Mouse (Mus musculus) large intestine, adult 2 months (tissue): ENCODE measurements at regions not wholly inside any gene's neighbourhood (a gene's known extent, or its start where the extent isn't known, plus 50 kb on each side); places are given as distances from the start of the nearest gene placed in this dataset.

Experiments used
- DNase-seq: peaks from one replicate; pipeline ENCODE4 v3.0.0-alpha.2; 2012; ENCODE audit warnings: low read depth, low spot score
- WGBS: fragments of 180-500 bp; shearing (Covaris S2); methylation state at CpG from one replicate; pipeline ENCODE4 v1.1.7; 2018; 5-methylcytosine and 5-hydroxymethylcytosine counted together

DNA sequence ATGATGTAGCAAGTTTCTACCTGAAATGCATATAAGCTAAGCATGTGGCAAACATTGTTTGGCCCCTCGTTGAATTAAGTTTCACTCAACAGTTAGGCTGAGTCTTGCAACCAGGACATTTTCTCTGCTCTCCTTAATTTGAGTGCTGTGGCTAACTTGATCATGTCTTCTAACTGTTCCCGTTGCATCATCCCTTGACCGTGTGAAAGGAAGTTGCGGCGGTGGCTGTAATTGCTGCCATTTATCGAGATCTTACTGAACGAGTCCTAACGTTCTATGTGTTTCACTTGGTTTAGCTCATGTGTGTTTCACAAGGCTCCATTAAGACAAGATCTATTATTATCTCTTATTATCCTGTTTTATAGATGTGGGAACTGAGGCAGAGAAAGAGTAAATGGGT is 144.8 kb downstream of the Btg1 start:
- 92% methylated on average over 8 of the region's 8 CpGs for WGBS
- no peak for DNase-seq

DNA sequence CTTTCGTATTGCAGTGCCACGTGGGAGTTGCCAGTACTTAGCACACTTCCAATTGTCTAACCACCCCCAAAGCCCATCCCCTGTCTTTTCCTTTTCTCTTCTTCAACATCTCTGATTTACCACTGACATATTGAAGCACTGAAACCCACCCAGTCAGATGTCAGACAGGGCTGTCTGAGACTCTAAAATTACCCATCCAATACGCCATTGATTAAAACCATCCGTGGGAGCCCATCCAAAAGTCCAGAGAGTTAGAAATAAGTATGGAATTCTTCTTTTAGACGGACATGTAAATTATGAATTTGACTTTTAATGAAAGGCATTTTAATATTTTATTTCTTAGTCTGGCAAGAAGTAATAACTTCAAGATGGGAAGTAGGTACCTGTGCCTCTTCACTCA is 148.8 kb downstream of the Btg1 start:
- DNase-seq: no peak
- 96% methylated on average over 5 of the region's 5 CpGs for WGBS

DNA sequence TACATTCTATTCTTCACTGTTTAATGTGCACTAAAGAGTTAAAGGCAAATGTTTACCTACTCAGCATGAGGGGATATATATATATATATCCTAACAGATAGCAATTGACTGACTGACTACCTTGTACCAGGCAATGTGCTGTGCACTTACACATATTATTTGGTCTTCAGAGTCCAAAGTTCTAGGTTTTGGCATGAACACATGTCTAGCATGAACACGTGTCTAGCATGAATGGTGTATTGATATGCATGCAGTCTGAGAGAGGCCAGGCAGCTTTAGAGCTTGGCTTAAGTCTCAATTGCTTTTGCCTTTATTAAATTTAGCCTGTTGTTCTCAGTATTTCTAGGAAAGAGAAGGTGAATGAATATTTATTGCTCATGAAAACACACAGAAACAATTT is 161.4 kb downstream of the Btg1 start:
- DNase-seq: no peak
- WGBS: 45% methylated on average over 1 of the region's 1 CpGs

DNA sequence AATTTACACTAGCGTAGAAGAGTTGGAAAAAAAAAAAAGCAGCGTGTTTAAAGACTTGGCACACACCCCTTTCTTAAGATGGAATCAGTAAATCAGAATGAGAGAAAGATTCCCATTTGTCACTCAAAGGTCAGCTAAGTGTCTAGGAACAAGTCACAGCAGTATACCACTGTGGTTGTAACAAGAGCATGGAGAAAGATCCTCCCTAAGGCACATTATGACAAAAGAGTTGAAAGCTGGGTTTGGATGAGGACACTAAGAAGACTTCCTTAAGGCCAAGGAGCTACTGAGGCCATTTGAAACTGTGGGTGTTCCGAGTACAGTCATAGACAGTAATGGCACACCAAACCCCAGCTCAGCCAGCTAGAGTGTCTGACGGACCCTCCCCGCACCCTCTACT is 167.2 kb downstream of the Btg1 start:
- no peak for DNase-seq
- 68% methylated on average over 5 of the region's 5 CpGs for WGBS

DNA sequence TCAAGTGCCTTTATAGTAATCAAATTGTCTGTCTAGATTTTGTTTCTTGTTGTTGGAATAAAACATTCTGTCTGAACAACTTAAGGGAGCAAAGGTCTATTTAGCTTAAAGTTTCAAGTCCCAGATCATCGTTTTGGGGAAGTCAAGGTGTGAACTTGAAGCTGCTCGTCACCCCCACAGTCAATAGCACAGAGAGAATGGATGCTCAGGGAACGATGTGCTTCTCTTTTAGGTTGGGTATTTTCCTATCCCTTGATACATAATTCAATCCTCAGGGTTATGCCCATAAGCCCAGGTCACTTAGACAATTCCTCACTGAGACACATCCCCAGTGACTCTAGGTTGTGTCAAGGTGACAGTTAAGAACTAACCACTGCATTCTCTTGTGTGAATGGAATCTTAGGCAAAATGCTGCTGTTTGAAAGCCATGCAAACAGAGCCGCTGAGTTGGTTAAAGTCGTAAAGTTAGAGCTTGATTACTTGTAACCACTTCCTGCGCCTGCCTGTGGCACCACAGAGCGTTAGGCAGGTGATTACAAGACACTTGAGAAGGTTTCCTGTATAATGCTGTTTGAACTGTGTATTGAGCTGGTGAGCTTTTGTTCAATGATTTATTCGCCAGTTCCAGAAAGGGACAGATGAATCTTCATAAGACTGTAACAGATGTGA is 170.2 kb downstream of the Btg1 start:
- WGBS: 34% methylated on average over 8 of the region's 8 CpGs
- no peak for DNase-seq

DNA sequence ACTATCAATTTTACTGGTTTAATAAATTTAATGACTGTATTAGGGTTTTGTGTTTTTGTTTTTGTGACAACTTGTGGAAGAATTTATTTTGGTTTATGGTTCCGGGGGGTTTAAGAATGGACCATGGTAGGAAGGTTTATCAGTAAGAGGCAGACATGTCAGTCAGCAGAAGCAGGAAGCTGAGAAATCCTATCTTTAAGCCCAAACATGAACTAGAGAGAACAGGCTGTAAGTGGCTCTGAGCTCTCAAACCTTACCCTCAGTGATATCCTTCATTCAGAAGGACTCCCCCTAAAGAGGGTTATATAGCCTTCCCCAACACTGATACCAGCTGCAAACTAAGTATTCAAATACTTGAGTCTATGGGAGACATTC is 170.8 kb downstream of the Btg1 start:
- DNase-seq: no peak
- WGBS: 56% methylated on average over 1 of the region's 1 CpGs

DNA sequence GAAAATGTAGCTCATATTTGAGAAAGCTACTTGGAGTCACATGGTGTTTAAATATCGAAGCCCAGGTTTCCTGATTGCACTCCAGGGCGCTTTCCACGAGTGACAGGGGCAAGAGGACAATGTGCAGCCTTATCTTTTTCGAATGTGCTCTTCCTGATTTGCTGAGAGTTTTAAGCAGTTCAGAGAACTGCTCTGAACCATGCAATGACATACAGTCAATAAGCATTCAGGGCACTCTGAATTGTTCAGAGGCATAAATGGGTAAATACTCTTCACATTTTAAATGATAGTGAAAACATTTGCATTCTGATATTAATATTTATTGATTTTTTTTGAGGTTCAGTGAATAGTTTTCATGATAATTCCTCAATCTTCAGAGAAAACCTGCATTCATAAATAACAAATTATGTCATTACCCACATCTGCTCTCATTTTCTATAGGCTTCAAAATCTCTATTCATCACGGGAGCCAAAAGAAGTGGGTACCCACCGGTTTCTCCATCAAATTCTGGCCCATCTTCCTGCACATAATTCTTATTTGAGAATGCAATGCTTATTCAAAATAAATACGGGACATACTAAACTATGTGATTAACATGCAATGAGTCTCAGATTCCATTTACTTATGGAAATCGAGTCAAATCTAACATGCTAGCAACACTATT is 171.7 kb downstream of the Btg1 start:
- WGBS: 68% methylated on average over 8 of the region's 8 CpGs
- no peak for DNase-seq

DNA sequence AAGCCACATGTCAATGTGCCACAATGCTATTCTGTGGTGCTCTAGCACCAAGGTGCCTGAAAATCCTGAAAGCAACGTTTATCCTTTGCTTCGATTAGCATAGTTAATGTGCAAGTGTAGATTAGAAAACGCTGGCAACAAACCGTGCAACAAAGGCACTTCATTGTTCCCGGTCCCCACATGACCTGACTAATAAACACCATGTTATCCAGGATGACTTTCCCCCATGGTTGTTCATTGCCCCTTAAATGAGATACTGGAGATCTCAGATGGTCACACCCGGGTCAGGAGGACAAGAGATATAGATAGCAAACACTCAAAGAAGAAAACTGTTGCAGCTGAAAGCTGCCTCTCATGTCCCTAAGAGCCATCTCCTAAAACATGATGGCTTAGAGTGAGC is 180.3 kb downstream of the Btg1 start:
- no peak for DNase-seq
- 45% methylated on average over 6 of the region's 6 CpGs for WGBS

DNA sequence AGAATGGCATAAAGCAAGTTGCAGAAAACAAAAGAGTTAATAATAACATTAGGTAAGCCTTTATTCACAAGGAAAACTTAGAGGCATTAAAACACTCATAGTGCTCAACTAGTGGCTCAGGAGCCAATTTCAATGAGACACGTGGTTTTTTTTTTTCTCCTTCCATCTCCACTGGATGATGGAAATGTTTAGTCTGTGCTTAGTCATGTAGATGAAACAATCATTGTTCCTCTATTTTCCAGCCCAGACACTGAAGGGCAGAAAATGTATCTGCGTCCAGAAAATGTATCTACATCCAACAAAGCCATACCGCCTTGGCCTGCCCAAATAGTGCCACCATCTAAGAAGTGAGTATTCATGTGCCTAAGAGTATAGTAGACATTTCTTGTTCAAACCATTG is 184.0 kb downstream of the Btg1 start:
- DNase-seq: no peak
- WGBS: 90% methylated on average over 3 of the region's 3 CpGs

DNA sequence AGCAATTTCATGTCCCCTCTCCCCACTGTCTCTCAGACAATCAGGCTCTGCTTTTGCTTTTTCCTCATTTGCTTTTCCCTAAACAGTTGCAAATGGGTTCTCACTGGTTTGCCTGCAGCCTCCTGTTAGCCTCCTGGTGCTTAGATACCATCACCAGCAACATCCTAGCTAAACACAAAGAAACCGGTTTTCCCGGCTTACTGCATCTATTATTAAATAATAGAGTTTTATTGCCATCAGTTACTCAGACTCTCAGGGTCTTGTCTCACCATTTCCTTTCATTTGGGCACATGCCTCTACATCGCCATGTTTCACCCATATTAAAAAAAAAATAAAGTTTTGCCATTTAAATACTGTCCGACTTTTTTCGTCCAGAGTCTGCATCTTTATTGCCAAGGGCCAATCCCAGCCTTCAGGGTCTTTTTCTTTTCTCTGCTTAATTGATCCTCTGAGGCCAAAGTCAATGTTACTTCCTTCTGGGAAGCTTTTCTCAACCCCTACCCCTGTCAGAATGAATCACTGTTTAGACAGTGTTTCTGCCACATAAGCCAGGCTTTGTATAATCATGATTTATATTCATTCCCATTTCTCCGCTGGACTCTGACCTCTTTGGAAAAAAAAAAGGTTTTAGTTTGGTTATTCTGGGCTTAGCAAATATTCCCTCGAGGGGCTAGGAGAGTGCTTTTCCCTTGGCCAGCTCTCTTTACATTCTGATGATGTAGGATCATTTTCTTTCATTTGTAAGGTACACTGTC is 187.4 kb downstream of the Btg1 start:
- 30% methylated on average over 7 of the region's 7 CpGs for whole genome bisulfite sequencing
- DNase-seq: no peak

DNA sequence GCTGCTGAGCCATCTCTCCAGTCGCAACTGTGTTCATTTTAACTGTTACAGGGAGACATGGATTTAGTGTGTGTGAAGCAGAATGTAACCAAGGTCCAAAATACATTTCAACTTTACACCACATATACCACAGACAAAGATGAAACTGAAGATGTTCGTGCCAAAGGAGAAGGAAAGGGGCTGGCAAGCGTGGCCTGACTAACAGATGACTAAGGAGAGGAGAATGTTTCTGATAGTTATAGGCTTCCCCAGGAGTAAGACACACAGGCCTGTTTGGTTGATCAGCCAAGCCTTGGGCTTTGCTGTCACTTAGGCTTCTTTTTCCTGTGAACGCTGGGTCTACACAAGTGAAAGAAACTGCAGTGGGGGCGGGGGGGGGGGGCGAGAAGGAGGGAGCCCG is 189.8 kb downstream of the Btg1 start:
- WGBS: 76% methylated on average over 6 of the region's 7 CpGs
- DNase-seq: no peak

DNA sequence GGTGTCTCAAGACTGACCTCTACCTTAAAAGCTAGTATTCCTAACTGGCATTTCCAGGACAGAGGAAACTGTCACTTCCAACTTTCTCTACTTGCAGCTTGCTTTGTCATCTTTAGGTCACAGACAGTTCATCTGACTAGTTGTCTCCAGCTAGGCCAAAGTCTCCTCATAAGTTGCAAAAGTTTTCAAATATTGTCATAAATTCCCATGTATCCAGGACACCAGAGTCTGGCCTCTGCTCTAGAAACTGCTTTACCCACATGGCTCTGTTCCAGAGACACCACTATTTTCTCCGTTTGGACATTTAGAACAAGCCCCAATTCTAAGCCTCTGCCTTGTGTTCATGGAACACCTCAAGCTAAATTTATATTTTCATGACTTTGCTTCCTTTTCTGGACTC is 205.0 kb downstream of the Btg1 start:
- no peak for DNase-seq
- WGBS: 29% methylated on average over 1 of the region's 1 CpGs

DNA sequence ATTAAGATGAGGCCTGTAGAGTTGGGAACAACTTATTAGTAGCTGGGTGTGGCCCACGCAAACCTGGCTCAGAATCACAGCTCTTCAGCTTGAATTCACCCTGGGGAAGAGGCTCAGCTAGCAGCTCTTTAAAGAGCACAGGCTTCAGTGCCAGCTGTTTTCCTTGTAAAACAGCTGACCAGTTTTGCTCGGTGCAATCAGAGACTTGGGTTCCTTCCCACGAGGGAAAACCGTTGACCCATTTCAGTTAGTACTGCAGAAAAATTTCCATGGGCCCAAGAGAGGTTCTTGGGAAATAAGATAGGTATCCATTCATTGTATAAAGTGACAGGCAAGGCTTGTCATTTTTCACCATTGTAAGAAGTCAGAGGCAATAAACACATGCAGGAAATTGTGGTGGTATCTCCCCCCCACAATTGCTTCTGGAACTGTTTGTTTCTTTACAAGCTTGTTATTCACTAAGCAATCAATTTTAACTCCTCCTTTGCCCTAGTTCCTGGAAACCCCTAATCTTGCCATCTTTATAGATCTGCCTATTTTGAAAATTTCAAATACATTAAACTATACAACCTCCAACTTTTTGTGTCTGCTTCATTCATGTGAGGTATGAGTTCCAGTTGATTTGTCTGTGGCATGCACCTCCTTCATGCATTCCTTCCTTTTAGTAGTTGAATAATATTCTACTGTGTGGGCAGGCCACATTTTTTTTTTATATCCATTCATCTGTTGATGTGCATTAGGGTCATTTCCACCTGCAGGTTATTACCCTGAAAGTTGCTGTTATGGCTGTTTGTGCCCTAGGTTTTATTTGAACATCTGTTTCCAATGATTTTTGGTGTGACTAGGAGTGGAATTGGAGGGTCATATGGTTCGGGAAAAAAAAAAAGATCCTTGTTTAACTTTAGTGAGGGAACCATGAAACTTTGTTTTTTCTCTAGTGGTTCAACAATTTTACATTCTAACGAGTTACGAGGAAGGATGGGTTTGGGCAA is 205.8 kb downstream of the Btg1 start:
- DNase-seq: no peak

DNA sequence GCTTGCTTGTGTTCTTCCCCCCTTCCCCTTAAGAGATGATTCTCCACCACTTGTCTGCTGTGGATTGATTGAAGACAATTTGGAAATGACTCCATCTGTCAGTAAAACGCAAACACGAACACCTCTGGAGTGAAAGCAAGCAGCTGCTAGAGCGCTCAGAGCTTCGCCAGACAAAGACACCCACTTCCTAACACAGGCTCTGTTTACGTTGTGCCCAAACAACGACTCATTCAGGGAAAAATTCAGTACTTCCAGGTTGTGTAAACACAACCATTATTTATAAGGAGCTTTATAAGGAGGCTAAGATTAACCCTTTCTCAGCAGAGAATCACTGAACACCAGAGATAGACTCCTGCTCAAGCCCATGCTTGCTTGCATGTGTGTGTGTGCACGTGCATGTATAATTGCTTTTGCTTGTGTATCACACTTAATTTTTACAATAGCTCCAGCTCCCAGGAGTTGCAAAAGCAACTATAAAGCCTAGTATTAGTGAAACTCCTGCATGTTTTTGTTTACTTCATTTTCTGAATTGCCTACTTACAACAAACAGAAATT is 209.5 kb downstream of the Btg1 start:
- 18% methylated on average over 7 of the region's 7 CpGs for WGBS

More for the DNA sequence above, 205.8 kb downstream of the Btg1 start:
- WGBS: 17% methylated on average over 7 of the region's 7 CpGs

DNA sequence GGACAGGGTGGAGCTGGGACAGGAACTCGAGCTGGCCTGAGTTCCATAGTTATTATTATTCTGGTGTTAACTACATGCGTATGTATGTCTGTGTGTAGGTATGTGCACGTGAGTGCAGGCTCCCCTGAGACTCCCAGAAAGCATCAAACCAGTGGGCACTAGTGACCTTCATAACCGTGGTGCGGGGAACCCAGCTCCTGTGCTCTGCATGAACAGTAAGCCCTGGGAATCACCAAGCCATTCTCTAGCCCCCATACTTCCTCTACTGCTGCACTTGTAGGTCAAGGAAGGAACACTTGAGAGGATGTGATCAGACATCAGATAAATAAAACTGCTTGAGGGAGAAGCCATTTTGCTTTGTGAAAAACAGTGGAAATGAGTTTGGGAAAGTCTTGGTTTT is 211.2 kb downstream of the Btg1 start:
- DNase-seq: no peak
- WGBS: 91% methylated on average over 5 of the region's 5 CpGs

More for the DNA sequence above, 209.5 kb downstream of the Btg1 start:
- no peak for DNase-seq

DNA sequence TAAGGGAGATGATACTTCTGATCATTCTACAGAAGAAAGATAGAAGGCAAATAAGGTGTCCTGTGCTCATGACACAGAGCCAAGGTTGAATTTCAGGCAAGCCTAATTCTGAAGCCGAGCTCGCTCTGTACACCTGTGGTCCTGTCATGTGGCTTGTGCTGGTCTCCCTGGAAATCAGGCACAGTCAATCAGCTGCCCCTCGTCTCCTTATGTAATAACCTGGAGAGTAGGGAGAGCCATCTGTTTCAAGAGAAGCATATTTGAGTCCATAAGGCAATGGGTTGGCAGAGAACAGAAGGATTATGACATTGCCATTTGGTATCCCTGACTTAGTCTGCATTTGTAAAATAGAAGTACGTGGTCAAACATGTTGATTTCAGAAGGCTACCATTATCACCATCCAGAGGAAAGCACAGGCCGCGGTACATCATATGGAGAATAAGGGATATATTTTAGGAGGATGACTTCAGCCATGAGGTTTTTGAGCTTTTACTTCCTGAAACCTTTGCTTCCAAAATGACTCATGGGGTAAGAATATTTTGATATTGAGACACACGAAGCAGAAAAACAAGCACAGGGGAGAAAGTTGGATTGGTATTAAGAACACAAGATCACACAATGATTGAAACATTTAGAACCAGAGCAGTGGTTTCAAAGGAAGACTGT is 211.9 kb downstream of the Btg1 start:
- WGBS: 86% methylated on average over 7 of the region's 7 CpGs
- no peak for DNase-seq

DNA sequence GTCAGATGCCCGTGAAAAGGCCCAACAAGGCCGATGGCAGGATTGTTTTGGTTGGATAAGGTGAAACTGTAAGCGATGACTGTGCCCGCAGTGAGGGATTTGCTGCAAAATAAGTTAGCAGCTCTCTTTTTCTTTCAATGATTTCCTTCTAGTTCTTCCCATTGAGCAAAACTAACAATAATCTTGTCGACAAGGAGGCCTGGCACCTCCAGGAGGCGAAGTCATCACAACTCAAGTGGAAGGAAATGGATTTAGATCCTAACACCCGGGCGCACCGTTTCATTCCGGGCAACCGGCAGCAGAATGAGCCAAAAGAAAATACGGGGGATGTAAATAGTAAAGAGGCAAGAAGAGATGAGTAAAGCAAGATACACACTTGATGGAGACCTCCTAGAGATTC is 214.3 kb downstream of the Btg1 start:
- no peak for DNase-seq
- 92% methylated on average over 12 of the region's 12 CpGs for WGBS

DNA sequence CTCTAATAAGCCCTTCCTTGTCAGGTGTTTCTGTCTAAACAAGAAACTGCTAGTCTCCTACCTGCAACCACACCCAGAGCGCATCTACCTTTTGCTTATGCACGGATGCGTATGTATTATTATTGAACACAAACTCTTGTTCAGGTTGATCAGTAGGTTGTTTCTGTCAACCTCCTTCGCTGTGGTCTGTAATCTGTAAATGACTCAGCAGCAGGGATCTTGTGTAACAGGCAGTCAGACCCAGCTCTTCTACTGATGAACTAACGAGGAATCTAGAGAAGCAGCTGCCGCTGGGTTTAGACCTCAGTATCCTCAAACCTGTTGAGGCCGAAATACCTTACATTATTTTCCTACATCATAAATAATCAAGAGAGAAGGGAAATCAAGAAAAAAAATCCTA is 220.4 kb downstream of the Btg1 start:
- WGBS: 87% methylated on average over 7 of the region's 7 CpGs
- no peak for DNase-seq

DNA sequence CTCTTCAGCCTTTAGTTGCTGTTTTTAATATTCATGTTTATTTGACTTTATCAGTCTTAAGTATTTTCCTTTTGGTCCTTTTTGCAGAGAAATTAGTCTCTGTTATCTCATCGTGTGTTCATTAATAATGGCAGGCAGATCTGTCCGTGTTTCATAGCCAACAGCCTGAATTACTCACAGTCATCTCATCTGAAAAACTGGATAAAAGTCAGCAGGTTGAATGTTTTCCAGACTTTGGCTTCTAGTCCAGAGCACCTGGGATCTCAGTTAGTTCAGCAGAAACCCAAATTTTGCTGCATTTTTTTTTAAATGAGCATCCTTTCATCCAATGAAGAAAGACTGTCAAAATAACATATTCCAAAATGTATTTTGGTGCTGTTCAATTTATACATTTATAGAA is 224.3 kb downstream of the Btg1 start:
- no peak for DNase-seq
- 74% methylated on average over 2 of the region's 2 CpGs for WGBS
